Mouse (Mus musculus) mouse embryonic stem cell (cell line): Measurements from ENCODE around the gene Slc29a4.

ENCODE experiments used
- in situ Hi-C, 2 experiments: fragments of 300-500 bp; cut with MboI; formaldehyde crosslinking; loops; 1 replicate in 1 of 2; 3 replicates in 1 of 2; pipeline ENCODE4 v1.14.3; 2019 to 2020; ENCODE audit warnings: low sequenced_read_pairs in 2 of 2, low pct_unique_long_range_greater_than_20kb in 1 of 2, mixed read lengths in 1 of 2; ENCODE audit not compliant: unreplicated experiment in 1 of 2

Gene Slc29a4

DNA sequence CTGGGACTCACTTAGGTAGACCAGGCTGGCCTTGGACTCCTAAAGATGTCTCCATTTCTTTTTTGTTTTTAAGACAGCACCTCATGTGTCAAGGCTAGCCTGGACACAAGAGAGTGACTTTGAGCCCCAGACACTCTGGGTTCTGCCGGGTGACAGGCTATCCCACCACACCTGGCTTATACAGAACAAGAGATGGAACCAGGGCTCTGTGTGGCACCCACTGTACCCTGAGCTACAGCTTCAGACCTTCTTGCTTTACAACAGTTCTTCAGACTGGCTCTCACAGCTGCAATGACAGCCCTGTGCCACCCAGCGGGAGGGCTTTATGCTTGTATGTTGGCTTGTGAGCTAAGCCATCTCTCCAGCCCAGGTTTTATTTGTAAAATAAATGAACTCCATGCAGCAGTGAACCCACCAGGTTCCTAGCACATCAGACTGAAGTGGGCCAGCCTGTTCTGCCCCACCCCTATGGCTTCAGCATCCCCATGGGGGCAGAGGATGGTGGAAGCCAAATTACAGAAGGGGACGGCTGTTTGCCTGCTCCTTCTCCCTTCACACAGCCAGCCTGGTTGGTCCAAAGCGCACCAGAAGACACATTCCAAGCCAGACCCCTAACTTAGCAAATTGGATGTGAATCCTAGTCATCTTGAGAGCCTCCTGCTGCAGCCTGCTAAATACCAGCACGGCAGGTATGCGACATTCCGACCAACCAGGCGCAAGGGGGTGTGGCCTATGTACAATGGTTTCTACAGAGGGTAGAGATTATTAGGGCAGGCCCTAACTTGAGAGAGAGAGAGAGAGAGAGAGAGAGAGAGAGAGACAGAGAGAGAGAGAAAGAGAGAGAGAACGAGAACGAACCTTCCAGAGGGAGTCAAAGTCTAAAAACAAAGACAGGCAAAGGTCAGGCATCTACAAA is 76.3 kb downstream of the Slc29a4 start:
- in situ Hi-C loops, result no loop called here

DNA sequence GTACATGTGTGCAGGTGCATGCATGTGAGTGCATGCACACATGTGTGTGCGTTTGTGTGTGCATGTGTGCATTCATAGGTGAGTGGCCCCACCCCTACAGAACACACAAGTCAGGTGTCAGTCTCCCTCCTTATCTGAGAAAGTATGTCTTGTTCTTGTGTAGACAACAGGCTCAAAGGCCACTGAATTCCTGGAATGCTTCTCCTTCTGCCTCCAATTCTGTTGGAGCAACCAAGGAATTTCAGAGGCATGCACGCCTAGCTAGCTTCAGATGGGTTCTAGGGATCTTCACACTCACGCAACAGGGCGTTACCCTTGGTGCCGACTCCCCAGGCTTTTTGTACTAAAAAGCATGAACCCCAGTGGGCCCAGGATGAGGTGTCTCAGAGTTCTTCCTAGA is 77.3 kb downstream of the Slc29a4 start:
- in situ Hi-C loops, result no loop called here

DNA sequence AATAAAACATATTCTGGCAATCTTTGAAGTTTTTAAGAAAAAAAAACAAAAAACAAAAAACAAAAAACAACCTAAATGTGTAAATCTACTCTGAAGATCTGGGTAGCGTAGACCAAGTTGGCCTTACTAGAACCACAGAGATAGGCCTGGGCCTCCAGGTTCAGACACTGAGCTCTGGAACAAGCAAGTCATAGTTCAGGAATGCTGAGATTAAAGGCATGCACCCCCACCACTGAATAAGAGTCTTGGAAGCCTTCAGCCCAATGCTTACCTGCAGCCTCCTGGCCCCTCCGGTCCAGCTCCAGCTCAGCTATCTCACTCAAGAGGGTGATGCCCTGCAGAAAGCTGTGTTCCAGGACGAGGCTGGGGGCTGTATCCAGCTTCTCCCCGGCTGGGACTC is 78.7 kb downstream of the Slc29a4 start:
- in situ Hi-C loops, result no loop called here

DNA sequence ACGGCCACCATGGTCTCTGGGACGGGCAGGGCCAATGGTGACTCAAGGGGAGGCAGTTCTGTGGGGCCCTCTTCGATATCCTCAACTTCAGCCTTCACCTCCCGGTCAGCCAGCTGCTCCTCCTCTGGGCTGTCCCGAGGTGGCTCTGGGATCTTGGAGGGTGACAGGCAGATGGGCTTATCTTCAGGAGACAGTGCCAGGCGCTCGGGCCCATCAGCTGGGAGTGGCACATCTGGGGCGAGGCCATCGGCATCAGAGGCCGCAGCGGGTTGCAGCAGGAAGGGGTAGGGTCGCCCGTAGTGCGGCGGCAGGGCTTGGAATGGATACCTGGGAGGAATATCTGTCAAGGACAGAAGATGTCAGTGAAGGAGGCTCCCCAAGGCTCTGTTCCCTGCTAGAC is 79.7 kb downstream of the Slc29a4 start:
- in situ Hi-C loops, result no loop called here
